Mouse (Mus musculus) ES-E14 (cell line): ENCODE measurements at regions not wholly inside any gene's neighbourhood (a gene's known extent, or its start where the extent isn't known, plus 50 kb on each side); places are given as distances from the start of the nearest gene placed in this dataset.

ENCODE experiments used
- HCFC1 ChIP-seq: IDR thresholded peaks from 2 replicates; pipeline ENCODE4 v1.6.1; 2012; ENCODE audit warnings: low read length, inconsistent platforms, borderline replicate concordance; ENCODE audit not compliant: insufficient read depth
- ZC3H11A ChIP-seq: IDR thresholded peaks from 2 replicates; pipeline ENCODE4 v1.6.1; 2012; ENCODE audit warnings: low read depth, mild to moderate bottlenecking, inconsistent platforms, low read length, borderline replicate concordance

DNA sequence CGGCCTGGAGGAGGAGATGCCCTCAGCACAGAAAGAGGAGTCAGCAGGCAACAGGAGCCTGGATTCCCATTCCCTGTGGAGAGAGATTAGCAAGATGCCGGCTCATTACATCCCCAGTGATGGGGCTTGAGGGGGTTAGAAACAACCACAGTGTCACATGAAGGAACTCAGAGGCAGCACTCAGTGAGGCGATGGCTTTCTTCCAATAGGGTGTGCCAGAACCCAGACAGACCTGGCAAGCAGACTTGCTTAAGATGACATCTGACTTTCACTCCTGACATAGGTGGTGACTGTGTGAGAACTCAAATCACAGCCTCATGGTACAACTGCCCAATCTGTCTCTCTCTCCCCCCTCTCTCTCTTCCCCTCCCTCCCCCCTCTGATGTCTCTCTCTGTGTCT lies 50.1 kb upstream of the Atrnl1 start:
- TF ChIP-seq HCFC1 (no peak), ZC3H11A (no peak)
